Mouse (Mus musculus) testis, adult 2 months (tissue): ENCODE measurements around the gene Casp1. TPM values are rescaled to one million over a fixed set of nuclear protein-coding genes. Genes with fewer than 3 reads are reported as not detected.

ENCODE experiments used
- H3K27ac ChIP-seq: fragments of 200-500 bp; 2 replicates; pipeline ENCODE4 v1.5.1; 2012; ENCODE audit warnings: low read depth, low read length; ENCODE audit not compliant: control insufficient read depth, insufficient read depth
- H3K27me3 ChIP-seq: fragments of 200-500 bp; 2 replicates; pipeline ENCODE4 v1.6.1; 2012; ENCODE audit warnings: mild to moderate bottlenecking, low read length, moderate library complexity; ENCODE audit not compliant: control insufficient read depth, insufficient read depth
- H3K36me3 ChIP-seq: fragments of 200-500 bp; 2 replicates; pipeline ENCODE4 v1.6.1; 2012; ENCODE audit warnings: mild to moderate bottlenecking, low read length; ENCODE audit not compliant: control insufficient read depth, insufficient read depth
- H3K4me1 ChIP-seq: fragments of 200-500 bp; 2 replicates; pipeline ENCODE4 v1.6.1; 2012; ENCODE audit warnings: low read length; ENCODE audit not compliant: control insufficient read depth, insufficient read depth
- H3K4me3 ChIP-seq: fragments of 200-500 bp; 2 replicates; pipeline ENCODE4 v1.5.1; 2012; ENCODE audit warnings: low read depth, mild to moderate bottlenecking, low read length, moderate library complexity, mixed read lengths; ENCODE audit not compliant: control insufficient read depth
- CTCF ChIP-seq: fragments of 200-500 bp; IDR thresholded peaks from 2 replicates; pipeline ENCODE4 v1.5.1; 2012; ENCODE audit warnings: low read depth, mild to moderate bottlenecking, inconsistent platforms, low read length, moderate library complexity; ENCODE audit not compliant: control insufficient read depth, insufficient read depth, insufficient replicate concordance
- POLR2A ChIP-seq: fragments of 200-500 bp; IDR thresholded peaks from 2 replicates; pipeline ENCODE4 v1.6.1; 2012; ENCODE audit warnings: low read depth, mild to moderate bottlenecking, inconsistent platforms, low read length, moderate library complexity; ENCODE audit not compliant: control insufficient read depth
- polyA plus RNA-seq: library from polyadenylated mRNA; depleted of rRNA; stranded (reverse); fragments of >200 nt; gene quantifications from 2 replicates; pipeline ENCODE4 v1.2.3, GENCODE M21; 2012

Casp1 gene
- polyA plus RNA-seq, 1 experiment: 0.74 TPM

DNA sequence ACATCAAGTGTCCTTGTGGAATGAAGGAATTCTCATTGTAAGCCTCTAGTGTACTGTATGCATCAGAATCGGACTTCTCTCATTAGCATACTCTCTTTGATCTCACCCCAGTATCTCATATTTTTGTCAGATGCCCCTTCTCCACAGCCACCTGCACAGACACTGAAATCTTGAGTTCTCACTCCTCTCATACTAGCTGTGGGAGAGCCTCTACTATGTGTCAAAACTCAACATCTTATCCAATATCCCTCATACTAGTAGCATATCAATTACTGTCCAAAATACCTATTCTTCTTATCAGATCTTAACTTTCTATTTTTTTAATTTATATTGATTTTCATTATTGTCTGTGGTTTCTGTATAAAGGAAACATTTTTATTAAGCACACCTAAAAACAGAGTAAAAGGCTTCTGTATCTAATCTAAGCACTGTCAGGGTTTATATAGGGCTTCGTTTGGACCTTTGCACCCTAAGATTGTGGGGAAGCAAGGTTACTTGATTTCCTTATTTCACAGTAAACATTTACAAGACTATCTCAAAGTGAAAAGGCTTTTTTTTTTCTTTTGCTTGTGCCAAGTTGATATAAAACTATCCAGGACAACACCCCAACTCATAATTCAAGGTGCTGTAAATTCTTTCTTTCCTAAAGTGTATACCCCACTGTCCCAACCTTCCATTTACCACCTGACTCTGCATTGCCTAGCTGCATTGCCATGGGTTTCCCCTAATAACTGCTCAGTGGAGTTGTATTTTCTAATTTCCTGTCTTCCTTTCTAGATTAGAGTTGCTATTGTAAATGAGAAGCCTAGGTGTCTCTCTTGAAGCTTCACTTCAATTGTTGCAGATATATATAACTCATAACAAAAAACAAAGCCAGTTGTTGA is 1.7 kb upstream of the Casp1 start:
- Histone ChIP-seq H3K27me3 (no peaks in the 10 kb centered on the region), H3K36me3 (no peaks in the 10 kb centered on the region), H3K27ac (no peak overlapping the region), H3K4me3 (no peak overlapping the region), H3K4me1 (no peaks in the 10 kb centered on the region)
- TF ChIP-seq POLR2A: no peak
- TF ChIP-seq CTCF: no peak

DNA sequence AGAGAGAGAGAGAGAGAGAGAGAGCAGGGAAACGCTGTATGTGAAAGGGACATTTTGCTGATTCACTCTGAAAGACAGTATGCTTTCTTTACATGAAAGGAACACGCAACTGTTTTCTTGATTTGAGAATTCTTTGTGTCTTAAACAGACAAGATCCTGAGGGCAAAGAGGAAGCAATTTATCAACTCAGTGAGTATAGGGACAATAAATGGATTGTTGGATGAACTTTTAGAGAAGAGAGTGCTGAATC is 740 bp downstream of the Casp1 start:
- H3K36me3 ChIP-seq: no peaks in the 10 kb centered on the region
- no peak overlapping the region for H3K27ac ChIP-seq
- no peaks in the 10 kb centered on the region for H3K27me3 ChIP-seq
- no peak overlapping the region for H3K4me3 ChIP-seq
- no peaks in the 10 kb centered on the region for H3K4me1 ChIP-seq
- no peak for TF ChIP-seq POLR2A
- TF ChIP-seq CTCF: no peak

DNA sequence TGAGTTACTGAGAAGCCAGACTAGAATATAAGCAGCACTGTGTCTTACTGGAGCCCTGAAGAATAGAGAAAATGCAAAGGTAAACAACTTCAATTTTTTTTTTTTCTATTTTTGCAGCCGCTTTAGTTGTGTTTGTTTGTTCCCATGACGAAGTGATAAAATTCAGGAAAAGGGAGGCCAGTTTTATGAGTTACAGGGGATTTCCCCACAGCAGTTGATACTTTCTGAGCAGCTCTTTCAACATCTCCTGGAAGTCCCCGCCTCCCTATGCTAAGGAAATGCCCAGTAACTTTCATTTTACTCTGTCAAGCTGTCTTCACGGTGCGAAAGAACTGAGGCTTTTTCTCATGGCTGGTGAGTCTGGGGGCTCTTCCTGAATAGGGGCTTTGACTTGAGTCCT is 10.2 kb downstream of the Casp1 start, which contains the start of gene Casp4:
Gene Casp4 (plus strand): TSS at position 268 of the 400 bp plus-strand sequence.
- Histone ChIP-seq H3K27ac (no peak within 1 kb of the TSS), H3K27me3 (no peaks in the 10 kb centered on the region), H3K36me3 (no peaks in the 10 kb centered on the region), H3K4me1 (no peaks in the 10 kb centered on the region), H3K4me3 (no peak within 1 kb of the TSS)
- TF ChIP-seq POLR2A: no peak
- TF ChIP-seq CTCF: no peak

DNA sequence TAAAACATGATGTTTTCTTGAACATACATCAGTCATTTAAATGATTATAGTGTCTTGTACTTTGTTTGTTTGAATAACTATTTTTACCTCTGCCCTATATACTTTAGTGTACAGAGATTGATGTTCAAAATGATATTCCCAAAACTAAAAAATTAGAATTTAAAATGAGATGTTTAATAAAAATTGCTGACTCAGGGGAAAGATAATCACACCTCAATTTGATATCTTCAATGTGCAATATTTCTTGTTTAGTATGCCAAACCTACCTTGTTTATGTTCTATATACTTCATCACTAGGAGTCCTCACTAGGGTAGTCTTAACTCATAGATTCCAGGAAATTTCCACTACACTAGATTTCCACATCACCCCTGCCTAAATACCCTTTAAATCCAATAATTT is 11.8 kb downstream of the Casp1 start:
- TF ChIP-seq CTCF (no peak), POLR2A (no peak)
- H3K4me3 ChIP-seq: no peak overlapping the region
- no peaks in the 10 kb centered on the region for H3K27me3 ChIP-seq
- H3K36me3 ChIP-seq: no peaks in the 10 kb centered on the region
- no peaks in the 10 kb centered on the region for H3K4me1 ChIP-seq
- no peak overlapping the region for H3K27ac ChIP-seq

DNA sequence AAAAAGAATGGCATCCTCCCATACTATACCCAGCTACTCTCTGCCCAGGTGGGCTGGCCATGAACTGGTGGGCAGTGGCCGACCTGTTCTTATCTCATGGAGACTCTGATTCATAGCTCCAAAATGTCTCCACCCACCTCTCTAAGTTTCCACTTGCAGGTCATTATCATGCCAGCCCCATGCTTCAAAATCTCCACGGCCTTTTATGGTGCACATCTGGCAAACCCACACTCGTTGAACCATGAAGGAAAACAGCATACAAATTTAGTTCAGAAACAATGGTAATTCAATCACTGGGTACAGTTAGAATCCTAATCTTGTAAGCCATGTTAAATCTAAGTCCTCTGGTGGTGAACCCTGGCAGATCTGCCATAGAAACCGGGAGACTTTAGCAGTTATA is 13.1 kb downstream of the Casp1 start:
- no peaks in the 10 kb centered on the region for H3K27me3 ChIP-seq
- H3K27ac ChIP-seq: no peak overlapping the region
- H3K4me1 ChIP-seq: no peaks in the 10 kb centered on the region
- no peak overlapping the region for H3K4me3 ChIP-seq
- no peaks in the 10 kb centered on the region for H3K36me3 ChIP-seq
- TF ChIP-seq CTCF (no peak), POLR2A (no peak)

DNA sequence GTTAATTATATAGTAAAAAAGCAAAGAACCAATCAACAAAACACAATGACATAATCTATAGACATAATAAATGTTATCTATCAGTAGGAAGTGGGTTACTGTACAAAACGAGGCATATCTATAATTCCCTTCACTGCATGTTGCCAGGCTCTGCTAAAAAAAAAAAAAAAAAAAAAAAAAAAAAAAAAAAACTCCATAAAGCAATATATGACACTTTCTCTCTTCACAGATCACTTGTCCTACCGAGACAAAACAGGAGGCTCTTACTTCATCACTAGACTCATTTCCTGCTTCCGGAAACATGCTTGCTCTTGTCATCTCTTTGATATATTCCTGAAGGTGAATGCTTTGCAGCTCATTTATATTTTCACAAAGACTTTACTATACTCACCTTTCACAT is 29.9 kb downstream of the Casp1 start:
- Histone ChIP-seq H3K4me1 (no peaks in the 10 kb centered on the region), H3K27me3 (no peaks in the 10 kb centered on the region), H3K4me3 (no peak overlapping the region), H3K36me3 (no peaks in the 10 kb centered on the region), H3K27ac (no peak overlapping the region)
- TF ChIP-seq POLR2A (no peak), CTCF (no peak)

DNA sequence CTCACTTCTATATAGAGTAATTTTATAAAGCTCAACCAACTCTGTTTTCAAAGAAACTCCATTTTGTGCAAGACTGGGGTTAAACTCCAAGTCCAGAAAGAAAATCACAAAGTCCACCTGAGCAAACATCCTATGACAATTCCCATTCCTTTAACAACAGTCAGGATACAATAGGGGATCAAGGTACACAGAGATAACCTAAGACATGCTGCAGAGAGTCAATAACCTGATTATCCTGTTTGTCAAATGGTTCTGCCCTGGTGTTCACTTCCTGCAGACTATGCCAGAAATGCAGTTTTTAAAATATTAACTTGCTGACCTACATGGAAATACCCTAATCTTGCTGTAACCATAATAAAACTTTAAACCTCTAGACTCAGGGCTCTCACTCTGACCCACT is 34.1 kb downstream of the Casp1 start:
- TF ChIP-seq CTCF (no peak), POLR2A (no peak)
- Histone ChIP-seq H3K27me3 (no peaks in the 10 kb centered on the region), H3K4me1 (no peaks in the 10 kb centered on the region), H3K27ac (no peak overlapping the region), H3K36me3 (no peaks in the 10 kb centered on the region), H3K4me3 (no peak overlapping the region)
